Mouse (Mus musculus) hindbrain, embryonic 10.5 days (tissue): ENCODE measurements around the gene Tfdp1. TPM values are rescaled to one million over a fixed set of nuclear protein-coding genes. Genes with fewer than 3 reads are reported as not detected.
A peak's percentile ranks its signal among the peaks of the same experiment; 100 is the strongest.
"Not testable (repeated sequence)": the region's sequence is repeated elsewhere in the genome, so short reads cannot be mapped to it uniquely, and the experiment has no call there.

Experiments used
- DNase-seq: peaks from one replicate; pipeline ENCODE4 v3.0.0-alpha.2; 2017; ENCODE audit warnings: low spot score
- H3K27ac ChIP-seq: fragments of 300-500 bp; sonication (generic); 2 replicates; pipeline ENCODE4 v1.5.1; 2016; ENCODE audit warnings: mild to moderate bottlenecking, moderate library complexity
- H3K27me3 ChIP-seq: fragments of 300-500 bp; sonication (generic); 2 replicates; pipeline ENCODE4 v1.6.1; 2016; ENCODE audit warnings: mild to moderate bottlenecking; ENCODE audit not compliant: poor library complexity, insufficient read depth, severe bottlenecking
- H3K36me3 ChIP-seq: fragments of 300-500 bp; sonication (generic); 2 replicates; pipeline ENCODE4 v1.6.1; 2016; ENCODE audit warnings: mild to moderate bottlenecking, moderate library complexity
- H3K4me1 ChIP-seq: fragments of 300-500 bp; sonication (generic); replicated peaks from 2 replicates; pipeline ENCODE4 v1.6.1; 2016; ENCODE audit warnings: mild to moderate bottlenecking
- H3K4me3 ChIP-seq: fragments of 300-500 bp; sonication (generic); 2 replicates; pipeline ENCODE4 v1.5.1; 2016; ENCODE audit warnings: mild to moderate bottlenecking, moderate library complexity
- H3K9me3 ChIP-seq: fragments of 300-500 bp; sonication (generic); 2 replicates; pipeline ENCODE4 v1.6.1; 2016; ENCODE audit warnings: mild to moderate bottlenecking, moderate library complexity
- WGBS: fragments of 180-500 bp; shearing (Covaris S2); methylation state at CpG from one replicate; pipeline ENCODE4 v1.1.7; 2016; 5-methylcytosine and 5-hydroxymethylcytosine counted together
- polyA plus RNA-seq: library from polyadenylated mRNA; unstranded; fragments of >200 nt; fragmentation: Nextera tagmentation; extraction: Ambion mirVana; gene quantifications from 2 replicates; pipeline ENCODE4 v1.2.1, GENCODE M21; 2016

Tfdp1 gene
- polyA plus RNA-seq, 1 experiment from 2014 or later, result 162 TPM

- H3K4me3 ChIP-seq, DNase-seq, H3K9me3 ChIP-seq, H3K27ac ChIP-seq, H3K27me3 ChIP-seq: not testable (repeated sequence)
- 91% methylated on average over 6 of the region's 6 CpGs for WGBS
- Histone ChIP-seq H3K4me1 (peaks cover 26% of the 10 kb centered on the region), H3K36me3 (peaks cover 22% of the 10 kb centered on the region)
These were observed 1.3 kb upstream of the Tfdp1 start for GRCm38 (mm10) chr8:13337245-13337644.

- Histone ChIP-seq H3K4me3 (peak overlapping the region; percentile 98), H3K27me3 (no peaks in the 10 kb centered on the region), H3K9me3 (no peaks in the 10 kb centered on the region), H3K36me3 (peaks cover 26% of the 10 kb centered on the region), H3K27ac (peak overlapping the region; percentile 98), H3K4me1 (peaks cover 27% of the 10 kb centered on the region)
- WGBS, result 87% methylated on average over 3 of the region's 3 CpGs
- DNase-seq, result no peak
These were observed 873 bp upstream of the Tfdp1 start for GRCm38 (mm10) chr8:13337678-13338077.

- DNase-seq, result peak; percentile 42
- H3K27ac ChIP-seq, result peak overlapping the region; percentile 98
- 1% methylated on average over 70 of the region's 70 CpGs for WGBS
- no peaks in the 10 kb centered on the region for H3K27me3 ChIP-seq
- peaks cover 28% of the 10 kb centered on the region for H3K4me1 ChIP-seq
- H3K9me3 ChIP-seq, result no peaks in the 10 kb centered on the region
- H3K4me3 ChIP-seq, result peak overlapping the region; percentile 98
- peaks cover 40% of the 10 kb centered on the region for H3K36me3 ChIP-seq
These were observed 522 bp downstream of the Tfdp1 start for GRCm38 (mm10) chr8:13338901-13339645.

DNA sequence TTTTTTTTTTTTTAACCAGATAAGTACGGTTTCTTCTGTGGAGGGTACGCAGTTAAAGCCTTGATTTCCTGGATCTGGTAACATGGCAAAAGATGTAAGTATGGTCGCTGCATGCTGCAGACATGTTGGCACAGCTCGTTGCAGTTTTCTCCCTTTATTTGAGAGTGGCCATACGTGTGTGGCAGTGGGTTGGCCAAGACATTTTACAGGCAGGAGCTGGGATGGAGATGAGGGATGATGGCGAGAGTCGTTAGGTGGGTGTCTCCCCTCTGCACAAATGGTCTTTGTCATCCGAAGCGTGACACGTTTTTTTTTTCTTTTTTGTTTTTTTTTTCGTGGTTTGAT, 1.1 kb downstream of the Tfdp1 start:
- Histone ChIP-seq H3K36me3 (peaks cover 46% of the 10 kb centered on the region), H3K9me3 (no peaks in the 10 kb centered on the region), H3K4me3 (peak overlapping the region; percentile 98), H3K4me1 (peaks cover 28% of the 10 kb centered on the region), H3K27ac (peak overlapping the region; percentile 98), H3K27me3 (no peaks in the 10 kb centered on the region)
- WGBS, result 8% methylated on average over 11 of the region's 11 CpGs
- DNase-seq, result no peak

DNA sequence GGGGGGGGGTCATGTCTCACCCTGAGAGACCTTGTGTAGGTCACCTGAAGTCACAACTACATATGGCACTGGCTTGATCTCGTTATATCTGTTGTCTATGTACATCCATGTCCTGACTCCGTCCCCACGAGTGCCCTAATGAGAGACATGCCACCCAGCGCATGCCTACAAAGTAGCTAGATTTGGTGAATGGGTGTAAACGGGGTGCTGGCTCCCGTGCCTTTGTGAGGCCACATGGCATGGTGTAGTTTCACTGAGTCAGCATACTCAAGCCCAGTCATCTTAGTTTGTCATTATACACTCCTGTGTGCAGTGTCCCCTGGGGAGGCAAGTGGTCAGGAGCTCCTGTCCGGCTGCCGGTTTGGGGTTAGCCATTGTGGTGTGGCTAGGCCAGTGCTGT, 2.1 kb downstream of the Tfdp1 start:
- 89% methylated on average over 8 of the region's 8 CpGs for WGBS
- peak overlapping the region; percentile 98 for H3K4me3 ChIP-seq
- peaks cover 28% of the 10 kb centered on the region for H3K4me1 ChIP-seq
- no peaks in the 10 kb centered on the region for H3K9me3 ChIP-seq
- H3K27me3 ChIP-seq, result no peaks in the 10 kb centered on the region
- H3K27ac ChIP-seq, result peak overlapping the region; percentile 30; the same call in 1 of the 2 replicates
- peaks cover 56% of the 10 kb centered on the region for H3K36me3 ChIP-seq
- no peak for DNase-seq

DNA sequence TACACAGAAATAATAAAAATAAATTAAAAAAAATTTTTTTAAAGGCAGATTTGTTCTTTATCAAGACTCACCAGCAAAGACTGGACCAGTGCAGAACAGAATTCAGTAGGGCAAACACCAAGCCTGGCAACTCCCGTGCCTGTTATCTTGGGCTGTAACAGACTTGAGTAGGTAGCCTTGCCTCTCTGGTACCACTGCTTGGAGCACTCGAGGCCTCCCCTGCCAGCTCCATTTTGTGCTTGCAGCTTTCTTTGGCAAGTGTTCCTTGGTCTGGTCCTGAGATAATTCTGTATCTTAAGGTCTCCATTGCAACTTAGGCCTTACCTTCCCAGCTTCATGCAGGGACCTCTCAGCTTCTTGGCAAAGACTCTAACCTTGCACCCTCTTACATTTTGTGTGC, 3.8 kb downstream of the Tfdp1 start:
- Histone ChIP-seq H3K4me1 (peaks cover 28% of the 10 kb centered on the region), H3K9me3 (no peaks in the 10 kb centered on the region), H3K27ac (no peak overlapping the region), H3K27me3 (no peaks in the 10 kb centered on the region), H3K36me3 (peaks cover 73% of the 10 kb centered on the region), H3K4me3 (no peak overlapping the region)
- DNase-seq, result no peak
- WGBS, result 76% methylated on average over 2 of the region's 2 CpGs

DNA sequence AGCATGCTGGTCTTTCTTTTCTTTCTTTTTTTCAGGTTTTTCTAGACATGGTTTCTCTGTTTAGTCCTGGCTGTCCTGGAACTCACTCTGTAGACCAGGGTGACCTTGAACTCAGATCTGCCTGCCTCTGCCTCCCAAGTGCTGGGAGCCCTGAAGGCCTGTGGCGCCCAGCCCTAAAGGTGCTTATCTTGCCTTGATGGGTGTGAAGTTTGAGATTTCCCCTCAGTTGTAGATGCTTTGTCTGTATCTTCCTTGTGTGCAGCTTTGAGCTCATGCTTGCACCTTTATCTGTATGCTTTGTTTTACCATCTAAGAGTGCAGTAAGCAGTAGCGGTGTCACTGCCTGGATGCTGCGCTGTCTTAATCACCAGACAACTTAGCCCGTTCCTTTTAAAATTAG, 4.6 kb downstream of the Tfdp1 start:
- WGBS, result 97% methylated on average over 4 of the region's 4 CpGs
- H3K4me3 ChIP-seq, result no peak overlapping the region
- H3K4me1 ChIP-seq, result peaks cover 23% of the 10 kb centered on the region
- H3K9me3 ChIP-seq, result no peaks in the 10 kb centered on the region
- peaks cover 81% of the 10 kb centered on the region for H3K36me3 ChIP-seq
- no peak overlapping the region for H3K27ac ChIP-seq
- no peak for DNase-seq
- H3K27me3 ChIP-seq, result no peaks in the 10 kb centered on the region

DNA sequence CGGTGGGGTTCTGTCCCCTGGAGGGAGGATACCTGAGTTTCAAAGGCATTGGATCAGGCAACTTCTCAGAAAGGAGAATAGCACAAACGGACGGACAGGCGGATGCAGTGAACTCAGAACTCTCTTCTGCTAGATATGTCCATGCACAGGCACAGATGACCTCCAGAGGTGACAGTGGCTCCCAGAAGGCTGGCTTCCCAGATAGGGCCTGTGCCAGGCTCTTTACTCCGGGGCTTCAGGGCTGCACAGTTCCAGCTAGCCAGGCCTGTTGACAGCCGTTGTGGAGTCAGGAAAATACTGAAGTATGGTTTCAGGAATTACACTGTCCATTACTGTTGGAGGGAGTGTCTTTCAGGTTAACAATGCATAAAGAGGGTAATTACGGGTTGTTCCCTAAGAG, 11.5 kb downstream of the Tfdp1 start:
- no peak overlapping the region for H3K27ac ChIP-seq
- peaks cover 100% of the 10 kb centered on the region for H3K36me3 ChIP-seq
- no peaks in the 10 kb centered on the region for H3K27me3 ChIP-seq
- H3K4me1 ChIP-seq, result no peaks in the 10 kb centered on the region
- no peak overlapping the region for H3K4me3 ChIP-seq
- WGBS, result 92% methylated on average over 7 of the region's 7 CpGs
- no peaks in the 10 kb centered on the region for H3K9me3 ChIP-seq
- DNase-seq, result no peak

DNA sequence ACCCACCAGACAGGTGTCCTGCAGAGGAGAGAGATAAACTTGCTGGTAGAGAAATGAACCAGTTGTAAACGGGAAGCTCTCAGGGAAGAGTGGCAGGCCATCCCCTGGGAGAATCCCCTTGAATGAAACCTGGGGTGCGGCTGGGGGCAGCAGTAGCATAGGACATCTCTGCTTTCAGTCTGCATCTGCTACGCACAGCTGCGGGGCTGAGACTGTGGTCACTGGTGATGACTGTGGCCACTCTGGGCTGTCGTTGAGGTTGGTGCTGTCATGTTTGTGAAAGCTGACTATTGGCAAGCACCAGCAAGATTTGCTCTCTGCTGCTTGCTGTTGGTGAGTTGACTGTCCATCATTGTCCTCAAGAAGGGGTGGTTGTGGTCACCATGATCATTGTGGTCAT, 13.0 kb downstream of the Tfdp1 start:
- H3K9me3 ChIP-seq, result no peaks in the 10 kb centered on the region
- no peak for DNase-seq
- H3K27ac ChIP-seq, result no peak overlapping the region
- H3K27me3 ChIP-seq, result no peaks in the 10 kb centered on the region
- peaks cover 100% of the 10 kb centered on the region for H3K36me3 ChIP-seq
- H3K4me1 ChIP-seq, result no peaks in the 10 kb centered on the region
- no peak overlapping the region for H3K4me3 ChIP-seq
- 91% methylated on average over 5 of the region's 5 CpGs for WGBS

GRCm38 (mm10) chr8:13352601-13353000, 14.1 kb downstream of the Tfdp1 start:
- peaks cover 100% of the 10 kb centered on the region for H3K36me3 ChIP-seq
- DNase-seq, result no peak
- H3K27me3 ChIP-seq, result no peaks in the 10 kb centered on the region
- H3K4me1 ChIP-seq, result no peaks in the 10 kb centered on the region
- no peak overlapping the region for H3K27ac ChIP-seq
- WGBS, result 91% methylated on average over 8 of the region's 8 CpGs
- H3K4me3 ChIP-seq, result no peak overlapping the region
- no peaks in the 10 kb centered on the region for H3K9me3 ChIP-seq

DNA sequence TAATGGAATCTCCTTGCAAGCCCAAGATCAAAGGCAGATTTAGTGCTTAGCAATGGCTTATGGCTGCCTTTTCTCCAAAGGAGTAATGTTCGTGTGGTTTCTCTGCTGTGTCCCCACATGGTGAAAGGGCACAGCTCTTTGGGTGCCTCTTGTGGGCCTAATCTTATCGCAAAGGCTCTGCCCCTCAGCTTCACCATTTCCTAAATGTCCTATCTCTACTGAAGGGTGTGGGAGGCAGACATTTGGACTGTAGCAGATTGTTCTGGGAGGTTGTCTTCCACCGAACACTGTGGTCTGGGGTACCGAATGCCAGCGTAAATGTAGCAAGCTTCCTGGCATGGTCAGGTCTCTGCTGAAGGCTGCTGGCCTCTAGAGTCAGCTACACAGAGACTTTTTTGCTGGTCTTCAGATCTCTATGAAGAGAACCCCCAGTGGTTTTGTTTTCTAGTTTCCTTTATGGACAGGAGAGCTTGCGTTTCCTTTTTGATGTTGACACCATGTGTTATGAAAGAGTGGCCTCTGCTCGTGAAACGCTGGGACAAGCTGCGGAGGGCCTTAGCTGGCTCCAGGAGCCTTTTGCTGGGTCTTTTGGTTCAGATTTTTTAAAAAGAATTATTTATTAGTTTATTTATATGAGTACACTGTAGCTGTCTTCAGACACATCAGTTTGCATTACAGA, 14.7 kb downstream of the Tfdp1 start:
- no peak overlapping the region for H3K4me3 ChIP-seq
- no peak overlapping the region for H3K27ac ChIP-seq
- H3K36me3 ChIP-seq, result peaks cover 100% of the 10 kb centered on the region
- H3K9me3 ChIP-seq, result no peaks in the 10 kb centered on the region
- WGBS, result 91% methylated on average over 9 of the region's 9 CpGs
- H3K4me1 ChIP-seq, result no peaks in the 10 kb centered on the region
- no peaks in the 10 kb centered on the region for H3K27me3 ChIP-seq
- DNase-seq, result no peak

GRCm38 (mm10) chr8:13353883-13354282, 15.3 kb downstream of the Tfdp1 start:
- Histone ChIP-seq H3K4me1 (no peaks in the 10 kb centered on the region), H3K9me3 (no peaks in the 10 kb centered on the region), H3K27ac (no peak overlapping the region), H3K27me3 (no peaks in the 10 kb centered on the region), H3K36me3 (peaks cover 100% of the 10 kb centered on the region), H3K4me3 (no peak overlapping the region)
- no peak for DNase-seq
- 90% methylated on average over 4 of the region's 4 CpGs for WGBS

GRCm38 (mm10) chr8:13356221-13356620, 17.7 kb downstream of the Tfdp1 start:
- H3K4me1 ChIP-seq, result no peaks in the 10 kb centered on the region
- peaks cover 100% of the 10 kb centered on the region for H3K36me3 ChIP-seq
- H3K9me3 ChIP-seq, result peaks cover 1% of the 10 kb centered on the region; the same call in 1 of the 2 replicates
- no peak for DNase-seq
- H3K27ac ChIP-seq, result no peak overlapping the region
- no peaks in the 10 kb centered on the region for H3K27me3 ChIP-seq
- no peak overlapping the region for H3K4me3 ChIP-seq
- WGBS, result 92% methylated on average over 6 of the region's 6 CpGs
